Mouse (Mus musculus): ENCODE measurements around the gene Gm13283. TPM values are rescaled to one million over a fixed set of nuclear protein-coding genes. Genes with fewer than 3 reads are reported as not detected.
"Not testable (repeated sequence)": the region's sequence is repeated elsewhere in the genome, so short reads cannot be mapped to it uniquely, and the experiment has no call there.

Gene Gm13283
- polyA plus RNA-seq, 1 experiment from 2014 or later, result 0.32 TPM

- H3K4me1 ChIP-seq, result no peaks in the 10 kb centered on the region
- no peak for ATAC-seq (ENCODE audit: insufficient number of reproducible peaks, insufficient read depth, low FRiP score, low TSS enrichment)
Measured at GRCm38 (mm10) chr4:88742771-88743371, 17.0 kb upstream of the Gm13283 start.

DNA sequence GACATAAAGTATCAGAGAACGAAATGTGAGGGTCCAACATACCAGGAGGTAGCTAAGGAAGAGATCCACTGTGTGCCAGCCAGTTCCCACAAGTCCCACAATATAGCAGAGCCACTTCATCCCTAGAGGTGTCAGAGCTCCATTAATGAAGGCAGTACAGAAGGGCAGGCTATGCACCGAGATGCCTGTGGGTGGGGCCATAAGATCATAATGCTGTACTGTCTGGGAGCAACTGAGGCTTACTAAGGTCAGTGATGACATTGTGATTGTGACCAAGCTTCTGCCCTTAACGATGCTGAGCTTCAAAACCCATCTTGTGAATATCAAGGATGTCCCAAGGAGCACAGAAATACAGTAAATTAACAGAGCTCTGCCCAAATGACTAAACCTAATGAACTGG lies 15.7 kb upstream of the Gm13283 start:
- 72% methylated on average over 3 of the region's 3 CpGs for WGBS
- H3K4me2 ChIP-seq (replicated peaks), result no peak overlapping the region
- no peaks in the 10 kb centered on the region for H3K9me3 ChIP-seq
- no peaks in the 10 kb centered on the region for H3K4me1 ChIP-seq
- no peak for ATAC-seq (ENCODE audit: insufficient number of reproducible peaks, insufficient read depth, low FRiP score, low TSS enrichment)
- H3K9ac ChIP-seq, result no peak overlapping the region
- H3K27me3 ChIP-seq, result no peaks in the 10 kb centered on the region
- H3K4me3 ChIP-seq, result no peak overlapping the region
- H3K36me3 ChIP-seq, result no peaks in the 10 kb centered on the region
- H3K27ac ChIP-seq, result no peak overlapping the region

More at GRCm38 (mm10) chr4:88742771-88743371, 17.0 kb upstream of the Gm13283 start:
- 73% methylated on average over 7 of the region's 7 CpGs for WGBS
- no peak overlapping the region for H3K9ac ChIP-seq
- H3K4me2 ChIP-seq (replicated peaks), result no peak overlapping the region
- H3K27me3 ChIP-seq, result no peaks in the 10 kb centered on the region
- H3K36me3 ChIP-seq, result no peaks in the 10 kb centered on the region
- no peaks in the 10 kb centered on the region for H3K9me3 ChIP-seq
- H3K27ac ChIP-seq, result no peak overlapping the region
- H3K4me3 ChIP-seq, result no peak overlapping the region

DNA sequence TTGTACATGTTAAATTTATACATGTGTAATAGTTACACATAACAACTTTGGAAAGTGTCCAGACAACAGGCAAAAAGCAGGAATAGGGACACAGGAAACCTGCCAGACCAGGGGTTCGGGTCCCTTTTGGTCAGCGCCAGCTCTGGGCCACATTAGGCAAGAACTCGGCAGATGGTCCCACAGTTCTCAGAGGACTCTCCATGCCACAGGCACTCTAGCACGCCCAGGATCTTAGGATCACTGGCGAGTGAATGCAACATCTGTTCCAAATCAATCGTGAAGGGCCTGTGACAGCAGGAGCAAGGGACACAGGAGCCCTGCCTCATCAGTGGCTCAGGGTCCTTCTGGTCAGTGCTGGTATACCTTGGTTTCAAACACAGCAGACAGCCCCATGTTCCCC lies 10.0 kb upstream of the Gm13283 start:
- no peak overlapping the region for H3K4me2 ChIP-seq (replicated peaks)
- no peak overlapping the region for H3K4me3 ChIP-seq
- no peak overlapping the region for H3K27ac ChIP-seq
- no peaks in the 10 kb centered on the region for H3K36me3 ChIP-seq
- no peaks in the 10 kb centered on the region for H3K9me3 ChIP-seq
- 35% methylated on average over 6 of the region's 6 CpGs for WGBS
- no peaks in the 10 kb centered on the region for H3K27me3 ChIP-seq
- H3K4me1 ChIP-seq, result no peaks in the 10 kb centered on the region
- no peak for ATAC-seq (ENCODE audit: insufficient number of reproducible peaks, insufficient read depth, low FRiP score, low TSS enrichment)
- H3K9ac ChIP-seq, result no peak overlapping the region

- 75% methylated on average over 15 of the region's 15 CpGs for WGBS
Measured at GRCm38 (mm10) chr4:88754818-88755340, 5.0 kb upstream of the Gm13283 start, which contains the start of gene Gm13271. Gene Gm13271 (plus strand): TSS chr4:88754868.

GRCm38 (mm10) chr4:88756581-88757513 lies 3.1 kb upstream of the Gm13283 start:
- H3K36me3 ChIP-seq; ATAC-seq (ENCODE audit: insufficient number of reproducible peaks, insufficient read depth, low FRiP score, low TSS enrichment); H3K27me3 ChIP-seq; H3K9me3 ChIP-seq; H3K4me1 ChIP-seq: not testable (repeated sequence)
- Histone ChIP-seq H3K9ac (peak overlapping the region; percentile 48; the same call in 1 of the 2 replicates), H3K27ac (peak overlapping the region; percentile 91), H3K4me3 (peak overlapping the region; percentile 43), H3K4me2 (replicated peaks) (peak overlapping the region; percentile 64)
- WGBS, result 13% methylated on average over 28 of the region's 31 CpGs

More at GRCm38 (mm10) chr4:88754818-88755340, 5.0 kb upstream of the Gm13283 start, which contains the start of gene Gm13271:
- not testable (repeated sequence) for H3K4me1 ChIP-seq; H3K27ac ChIP-seq; H3K36me3 ChIP-seq; H3K9ac ChIP-seq; H3K27me3 ChIP-seq; ATAC-seq (ENCODE audit: insufficient number of reproducible peaks, insufficient read depth, low FRiP score, low TSS enrichment); H3K4me3 ChIP-seq; H3K4me2 ChIP-seq (replicated peaks); H3K9me3 ChIP-seq

DNA sequence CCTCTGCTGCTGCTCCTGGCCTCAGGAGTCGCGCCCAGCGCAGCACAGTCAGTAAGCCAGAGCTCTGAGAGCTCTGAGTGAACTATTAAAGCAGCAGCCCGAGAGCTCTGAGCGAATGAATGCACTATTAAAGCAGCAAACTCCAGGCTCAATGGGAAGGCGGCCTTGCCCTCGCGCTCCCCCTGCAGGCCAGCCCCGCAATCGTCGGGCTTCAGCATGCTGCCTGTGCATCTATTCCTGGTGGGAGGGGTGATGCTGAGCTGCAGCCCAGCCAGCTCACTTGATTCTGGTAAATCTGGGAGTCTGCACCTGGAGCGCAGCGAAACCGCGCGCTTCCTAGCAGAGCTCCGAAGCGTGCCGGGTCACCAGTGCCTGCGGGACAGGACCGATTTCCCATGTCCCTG lies 2.3 kb upstream of the Gm13283 start:
- not testable (repeated sequence) for H3K4me1 ChIP-seq, H3K36me3 ChIP-seq, H3K27me3 ChIP-seq, H3K9me3 ChIP-seq
- H3K9ac ChIP-seq, result peak overlapping the region; percentile 48; the same call in 1 of the 2 replicates
- H3K4me2 ChIP-seq (replicated peaks), result peak overlapping the region; percentile 64
- H3K4me3 ChIP-seq, result peak overlapping the region; percentile 43
- peak overlapping the region; percentile 91 for H3K27ac ChIP-seq
- ATAC-seq (ENCODE audit: insufficient number of reproducible peaks, insufficient read depth, low FRiP score, low TSS enrichment), result peak; percentile 100
- 0% methylated on average over 19 of the region's 21 CpGs for WGBS

- not testable (repeated sequence) for ATAC-seq (ENCODE audit: insufficient number of reproducible peaks, insufficient read depth, low FRiP score, low TSS enrichment); H3K27ac ChIP-seq; H3K4me3 ChIP-seq; H3K4me1 ChIP-seq; H3K9me3 ChIP-seq; H3K36me3 ChIP-seq; H3K9ac ChIP-seq; H3K27me3 ChIP-seq; H3K4me2 ChIP-seq (replicated peaks)
- 87% methylated on average over 9 of the region's 9 CpGs for WGBS
Measured at GRCm38 (mm10) chr4:88758751-88759150, 1.2 kb upstream of the Gm13283 start.

- H3K9me3 ChIP-seq; H3K36me3 ChIP-seq; H3K4me1 ChIP-seq; ATAC-seq (ENCODE audit: insufficient number of reproducible peaks, insufficient read depth, low FRiP score, low TSS enrichment); H3K27me3 ChIP-seq: not testable (repeated sequence)
- WGBS, result under 1% methylated on average over 23 of the region's 28 CpGs
- Histone ChIP-seq H3K4me3 (peak overlapping the region; percentile 36), H3K4me2 (replicated peaks) (peak overlapping the region; percentile 48), H3K27ac (peak overlapping the region; percentile 75; the same call in 1 of the 2 replicates), H3K9ac (peak overlapping the region; percentile 44; the same call in 1 of the 2 replicates)
Measured at GRCm38 (mm10) chr4:88760431-88760830, 512 bp downstream of the Gm13283 start.

GRCm38 (mm10) chr4:88761776-88762175 lies 1.9 kb downstream of the Gm13283 start:
- not testable (repeated sequence) for H3K27me3 ChIP-seq; H3K9me3 ChIP-seq; H3K4me1 ChIP-seq; H3K36me3 ChIP-seq; H3K9ac ChIP-seq; H3K4me2 ChIP-seq (replicated peaks); ATAC-seq (ENCODE audit: insufficient number of reproducible peaks, insufficient read depth, low FRiP score, low TSS enrichment); H3K27ac ChIP-seq; H3K4me3 ChIP-seq
- WGBS, result 70% methylated on average over 6 of the region's 8 CpGs

- H3K9ac ChIP-seq; H3K4me1 ChIP-seq; H3K4me3 ChIP-seq; H3K4me2 ChIP-seq (replicated peaks); H3K9me3 ChIP-seq; H3K27me3 ChIP-seq; ATAC-seq (ENCODE audit: insufficient number of reproducible peaks, insufficient read depth, low FRiP score, low TSS enrichment); H3K27ac ChIP-seq; H3K36me3 ChIP-seq: not testable (repeated sequence)
- 56% methylated on average over 9 of the region's 9 CpGs for WGBS
Measured at GRCm38 (mm10) chr4:88762341-88762740, 2.4 kb downstream of the Gm13283 start.

DNA sequence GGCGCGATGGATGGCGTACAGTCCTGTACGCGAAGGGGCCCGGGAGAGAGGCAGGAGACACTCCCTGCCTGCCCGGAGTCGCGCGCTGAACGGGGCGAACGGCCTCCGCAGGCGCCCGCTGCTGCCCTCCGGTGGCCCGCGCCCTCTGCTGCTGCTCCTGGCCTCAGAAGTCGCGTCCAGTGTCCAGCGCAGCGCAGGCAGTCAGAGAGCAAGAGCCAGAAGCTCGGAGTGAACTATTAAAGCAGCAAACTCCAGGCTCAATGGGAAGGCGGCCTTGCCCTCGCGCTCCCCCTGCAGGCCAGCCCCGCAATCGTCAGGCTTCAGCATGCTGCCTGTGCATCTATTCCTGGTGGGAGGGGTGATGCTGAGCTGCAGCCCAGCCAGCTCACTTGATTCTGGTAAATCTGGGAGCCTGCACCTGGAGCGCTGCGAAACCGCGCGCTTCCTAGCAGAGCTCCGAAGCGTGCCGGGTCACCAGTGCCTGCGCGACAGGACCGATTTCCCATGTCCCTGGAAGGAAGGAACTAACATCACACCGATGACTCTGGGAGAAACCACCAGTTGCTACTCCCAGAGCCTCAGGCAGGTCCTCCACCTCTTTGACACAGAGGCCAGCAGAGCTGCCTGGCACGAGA lies 3.6 kb downstream of the Gm13283 start:
- H3K9me3 ChIP-seq; H3K36me3 ChIP-seq; H3K27me3 ChIP-seq; ATAC-seq (ENCODE audit: insufficient number of reproducible peaks, insufficient read depth, low FRiP score, low TSS enrichment); H3K9ac ChIP-seq; H3K4me1 ChIP-seq: not testable (repeated sequence)
- WGBS, result 4% methylated on average over 26 of the region's 42 CpGs
- H3K4me2 ChIP-seq (replicated peaks), result peak overlapping the region; percentile 49
- H3K27ac ChIP-seq, result 0 out of 2 replicates have a peak overlapping the region, but pooled peaks have one; percentile 17
- H3K4me3 ChIP-seq, result peak overlapping the region; percentile 38
